8 mouse cellular contexts compared by ENCODE assay signal in the genomic region with DNA sequence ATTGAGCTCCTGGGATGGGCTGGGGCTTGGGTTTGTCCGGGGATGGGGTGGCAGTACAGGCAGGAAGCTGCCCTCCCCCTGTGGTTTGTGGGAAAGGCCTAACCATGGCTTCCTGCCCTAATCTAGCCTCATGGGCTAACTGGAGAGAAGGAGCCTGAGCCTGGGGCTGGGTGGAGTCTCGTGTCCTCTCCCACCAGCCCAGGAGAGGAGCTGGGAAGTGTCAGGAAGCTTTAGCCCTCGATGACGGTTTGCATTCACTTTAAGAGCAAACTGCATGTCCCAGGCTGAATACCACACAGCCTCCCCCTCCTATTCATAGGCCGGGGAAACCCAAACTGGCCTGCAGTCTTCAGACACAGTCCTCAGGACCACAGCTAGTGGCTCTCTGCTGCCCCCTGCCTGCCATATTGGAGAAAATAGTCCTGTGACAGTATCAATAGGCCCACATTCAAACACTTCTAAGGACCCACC. TPM values are rescaled to one million over a fixed set of nuclear protein-coding genes. Genes with fewer than 3 reads are reported as not detected.
A peak's percentile ranks its signal among the peaks of the same experiment; 100 is the strongest.
DNase-seq lines count a peak whose midpoint lies in the region; ATAC-seq and TF ChIP-seq lines count a peak whose summit lies in the region.

No protein-coding gene starts in this region.

- peak; percentile 94 for TF ChIP-seq CTCF in kidney, postnatal 0 days (IDR thresholded peaks at IDR 0.05; ENCODE audit: low read depth)
- TF ChIP-seq CTCF in lung, embryonic 14.5 days (IDR thresholded peaks at IDR 0.05; ENCODE audit: low read depth), result peak; percentile 87

- H3K9me3 ChIP-seq in heart, embryonic 12.5 days (replicated peaks), result no peaks in the 10 kb centered on the region
- no peaks in the 10 kb centered on the region for H3K9me3 ChIP-seq in forebrain, embryonic 10.5 days
- no peaks in the 10 kb centered on the region for H3K9me3 ChIP-seq in kidney, postnatal 0 days (replicated peaks; ENCODE audit: low read length)
- H3K9me3 ChIP-seq in lung, embryonic 14.5 days (ENCODE audit: low read depth, low read length), result no peaks in the 10 kb centered on the region

- H3K4me3 ChIP-seq in heart, embryonic 12.5 days, result no peak overlapping the region
- no peak overlapping the region for H3K4me3 ChIP-seq in forebrain, embryonic 10.5 days
- H3K4me3 ChIP-seq in kidney, postnatal 0 days (replicated peaks; ENCODE audit: low read depth, low read length), result no peak overlapping the region
- no peak overlapping the region for H3K4me3 ChIP-seq in lung, embryonic 14.5 days (ENCODE audit: low read depth, low read length)

- no peaks in the 10 kb centered on the region for H3K36me3 ChIP-seq in heart, embryonic 12.5 days
- H3K36me3 ChIP-seq in forebrain, embryonic 10.5 days (replicated peaks), result no peaks in the 10 kb centered on the region
- no peaks in the 10 kb centered on the region for H3K36me3 ChIP-seq in kidney, postnatal 0 days (ENCODE audit: insufficient read depth, low read length)
- H3K36me3 ChIP-seq in lung, embryonic 14.5 days (ENCODE audit: insufficient read depth), result no peaks in the 10 kb centered on the region

- 23% methylated on average over 5 of the region's 5 CpGs for WGBS in heart, embryonic 12.5 days
- WGBS in forebrain, embryonic 10.5 days, result 27% methylated on average over 5 of the region's 5 CpGs
- WGBS in kidney, postnatal 0 days, result 31% methylated on average over 5 of the region's 5 CpGs
- WGBS in lung, embryonic 14.5 days, result 34% methylated on average over 5 of the region's 5 CpGs

- no peak overlapping the region for H3K4me2 ChIP-seq in heart, embryonic 12.5 days
- H3K4me2 ChIP-seq in kidney, postnatal 0 days (ENCODE audit: low read length), result no peak overlapping the region
- no peak overlapping the region for H3K4me2 ChIP-seq in lung, embryonic 14.5 days

- H3K27ac ChIP-seq in heart, embryonic 12.5 days (ENCODE audit: poor library complexity, severe bottlenecking), result no peak overlapping the region
- no peak overlapping the region for H3K27ac ChIP-seq in forebrain, embryonic 10.5 days
- H3K27ac ChIP-seq in kidney, postnatal 0 days, result no peak overlapping the region
- no peak overlapping the region for H3K27ac ChIP-seq in lung, embryonic 14.5 days (ENCODE audit: low read depth)

- DNase-seq in heart, adult 18-20 months, result peak; percentile 68 to 87
- DNase-seq in c-Kit-negative CD71-positive TER-119-positive erythroid progenitor cells, embryonic 14.5 days (ENCODE audit: low read depth, low spot score), result peak; percentile 47
- peak; percentile 82 for DNase-seq in forebrain, embryonic 10.5 days (ENCODE audit: extremely low spot score, low spot score)
- DNase-seq in kidney, postnatal 0 days (ENCODE audit: low spot score), result peak; percentile 81
- peak; percentile 85 for DNase-seq in lung, embryonic 14.5 days
- peak; percentile 79 for DNase-seq in right cerebral cortex, postnatal 14 days

- H3K27me3 ChIP-seq in heart, embryonic 12.5 days (replicated peaks), result peaks cover 75% of the 10 kb centered on the region
- peaks cover 70% of the 10 kb centered on the region for H3K27me3 ChIP-seq in forebrain, embryonic 10.5 days (ENCODE audit: poor library complexity, severe bottlenecking)
- H3K27me3 ChIP-seq in kidney, postnatal 0 days (ENCODE audit: insufficient read depth, low read length), result no peaks in the 10 kb centered on the region
- peaks cover 43% of the 10 kb centered on the region for H3K27me3 ChIP-seq in lung, embryonic 14.5 days (ENCODE audit: insufficient read depth, low read length)

- peaks cover 6% of the 10 kb centered on the region; the same call in 1 of the 2 replicates for H3K4me1 ChIP-seq in heart, embryonic 12.5 days (replicated peaks)
- H3K4me1 ChIP-seq in forebrain, embryonic 10.5 days, result peaks cover 50% of the 10 kb centered on the region
- peaks cover 23% of the 10 kb centered on the region; the same call in 1 of the 2 replicates for H3K4me1 ChIP-seq in kidney, postnatal 0 days (replicated peaks; ENCODE audit: insufficient read depth, low read length)
- H3K4me1 ChIP-seq in lung, embryonic 14.5 days (ENCODE audit: insufficient read depth), result no peaks in the 10 kb centered on the region

- no peak for ATAC-seq in heart, embryonic 12.5 days (ENCODE audit: insufficient number of reproducible peaks, low FRiP score)
- peak; percentile 48 for ATAC-seq in CD4-positive, CD25-positive, alpha-beta regulatory T cell, adult 4 months
- ATAC-seq in kidney, postnatal 0 days (replicated peaks; ENCODE audit: low FRiP score, low read depth), result no peak
- ATAC-seq in lung, embryonic 14.5 days (ENCODE audit: insufficient read depth), result no peak

- H3K9ac ChIP-seq in heart, embryonic 12.5 days, result no peak overlapping the region
- H3K9ac ChIP-seq in kidney, postnatal 0 days (ENCODE audit: low read depth, low read length), result no peak overlapping the region
- H3K9ac ChIP-seq in lung, embryonic 14.5 days, result no peak overlapping the region

RNA-seq across cellular contexts. Expression of a gene that starts 1.7 kb away (rescaled TPM):
- 10 to 100 TPM; 41.4 to 43.2 TPM for total RNA-seq in heart, adult 18-20 months (2021)
- polyA plus RNA-seq in heart, embryonic 12.5 days (2016; fragmentation: Nextera tagmentation; extraction: Ambion mirVana), result 4.8 and 5.0 TPM in 2 replicates
- polyA plus RNA-seq in CD4-positive, CD25-positive, alpha-beta regulatory T cell, adult 4 months (2017; shearing (Covaris generic)), result 10 to 100 TPM; 31.9 to 45.3 TPM
- polyA plus RNA-seq in forebrain, embryonic 10.5 days (2016; fragmentation: Nextera tagmentation; extraction: Ambion mirVana), result 8.8 and 9.0 TPM in 2 replicates
- polyA plus RNA-seq in kidney, postnatal 0 days (2015; fragmentation: Nextera tagmentation; extraction: Ambion mirVana), result 9.7 and 9.8 TPM in 2 replicates
- polyA plus RNA-seq in lung, embryonic 14.5 days (2014; fragmentation: Nextera tagmentation; extraction: Ambion mirVana), result 3.9 and 4.6 TPM in 2 replicates

RNA-seq across cellular contexts. Expression of a gene that starts 3.7 kb away (rescaled TPM):
- 1 to 10 TPM in 1 of 2 experiments, not detected in 1; 1.1 TPM for total RNA-seq in heart, adult 18-20 months (2021)
- not detected in 2 replicates for polyA plus RNA-seq in heart, embryonic 12.5 days (2016; fragmentation: Nextera tagmentation; extraction: Ambion mirVana)
- 10 to 100 TPM in 1 of 2 experiments, 1 to 10 TPM in 1; 4.0 to 11.7 TPM for polyA plus RNA-seq in CD4-positive, CD25-positive, alpha-beta regulatory T cell, adult 4 months (2017; shearing (Covaris generic))
- polyA plus RNA-seq in forebrain, embryonic 10.5 days (2016; fragmentation: Nextera tagmentation; extraction: Ambion mirVana), result not detected in 2 replicates
- polyA plus RNA-seq in kidney, postnatal 0 days (2015; fragmentation: Nextera tagmentation; extraction: Ambion mirVana), result 0.06 TPM in 1 of 2 replicates, not detected in the other
- polyA plus RNA-seq in lung, embryonic 14.5 days (2014; fragmentation: Nextera tagmentation; extraction: Ambion mirVana), result not detected in 2 replicates

RNA-seq across cellular contexts. Expression of a gene that starts 27.6 kb away (rescaled TPM):
- 10 to 100 TPM; 25.7 to 27.9 TPM for total RNA-seq in heart, adult 18-20 months (2021)
- 22.3 and 22.4 TPM in 2 replicates for polyA plus RNA-seq in heart, embryonic 12.5 days (2016; fragmentation: Nextera tagmentation; extraction: Ambion mirVana)
- 1 to 10 TPM; 1.4 to 2.3 TPM for polyA plus RNA-seq in CD4-positive, CD25-positive, alpha-beta regulatory T cell, adult 4 months (2017; shearing (Covaris generic))
- polyA plus RNA-seq in forebrain, embryonic 10.5 days (2016; fragmentation: Nextera tagmentation; extraction: Ambion mirVana), result 53.4 and 62.2 TPM in 2 replicates
- 43.9 and 49.9 TPM in 2 replicates for polyA plus RNA-seq in kidney, postnatal 0 days (2015; fragmentation: Nextera tagmentation; extraction: Ambion mirVana)
- polyA plus RNA-seq in lung, embryonic 14.5 days (2014; fragmentation: Nextera tagmentation; extraction: Ambion mirVana), result 19.5 and 20.5 TPM in 2 replicates

RNA-seq across cellular contexts. Expression of a gene that starts 29.9 kb away (rescaled TPM):
- total RNA-seq in heart, adult 18-20 months (2021), result 1 to 10 TPM in 1 of 2 experiments, under 1 TPM in 1; 0.82 to 1.7 TPM
- 1.1 and 1.4 TPM in 2 replicates for polyA plus RNA-seq in heart, embryonic 12.5 days (2016; fragmentation: Nextera tagmentation; extraction: Ambion mirVana)
- 1 to 10 TPM; 1.2 to 2.2 TPM for polyA plus RNA-seq in CD4-positive, CD25-positive, alpha-beta regulatory T cell, adult 4 months (2017; shearing (Covaris generic))
- polyA plus RNA-seq in forebrain, embryonic 10.5 days (2016; fragmentation: Nextera tagmentation; extraction: Ambion mirVana), result 0.57 TPM in 2 replicates
- 7.7 and 10.3 TPM in 2 replicates for polyA plus RNA-seq in kidney, postnatal 0 days (2015; fragmentation: Nextera tagmentation; extraction: Ambion mirVana)
- polyA plus RNA-seq in lung, embryonic 14.5 days (2014; fragmentation: Nextera tagmentation; extraction: Ambion mirVana), result 20.0 and 30.2 TPM in 2 replicates

RNA-seq across cellular contexts. Expression of a gene that starts 31.1 kb away (rescaled TPM):
- 10 to 100 TPM; 13.7 to 14.5 TPM for total RNA-seq in heart, adult 18-20 months (2021)
- 0.18 and 0.44 TPM in 2 replicates for polyA plus RNA-seq in heart, embryonic 12.5 days (2016; fragmentation: Nextera tagmentation; extraction: Ambion mirVana)
- polyA plus RNA-seq in CD4-positive, CD25-positive, alpha-beta regulatory T cell, adult 4 months (2017; shearing (Covaris generic)), result not detected
- polyA plus RNA-seq in forebrain, embryonic 10.5 days (2016; fragmentation: Nextera tagmentation; extraction: Ambion mirVana), result 0.11 TPM in 1 of 2 replicates, not detected in the other
- polyA plus RNA-seq in kidney, postnatal 0 days (2015; fragmentation: Nextera tagmentation; extraction: Ambion mirVana), result 6.9 and 7.8 TPM in 2 replicates
- 0.92 and 1.2 TPM in 2 replicates for polyA plus RNA-seq in lung, embryonic 14.5 days (2014; fragmentation: Nextera tagmentation; extraction: Ambion mirVana)
